Mouse (Mus musculus) neutrophil, adult 5-6 weeks (primary cell): ENCODE data around the gene Nrxn2. TPM values are rescaled to one million over a fixed set of nuclear protein-coding genes. Genes with fewer than 3 reads are reported as not detected.
A peak's percentile ranks its signal among the peaks of the same experiment; 100 is the strongest.

Source experiments
- ATAC-seq: fragments of 151-379, 151-347 bp; 2 replicates; pipeline ENCODE4 v1.8.0; 2017; ENCODE audit warnings: mild to moderate bottlenecking, moderate TSS enrichment; ENCODE audit not compliant: insufficient number of reproducible peaks, poor library complexity, low FRiP score, severe bottlenecking; ENCODE audit errors: extremely low read depth
- total RNA-seq: library from RNA; stranded (forward); fragments of 200-1000 nt; gene quantifications from 2 replicates; pipeline ENCODE4 v1.2.3, GENCODE M21; 2017

Gene Nrxn2
- 0.70 and 3.4 TPM in 2 replicates for total RNA-seq

DNA sequence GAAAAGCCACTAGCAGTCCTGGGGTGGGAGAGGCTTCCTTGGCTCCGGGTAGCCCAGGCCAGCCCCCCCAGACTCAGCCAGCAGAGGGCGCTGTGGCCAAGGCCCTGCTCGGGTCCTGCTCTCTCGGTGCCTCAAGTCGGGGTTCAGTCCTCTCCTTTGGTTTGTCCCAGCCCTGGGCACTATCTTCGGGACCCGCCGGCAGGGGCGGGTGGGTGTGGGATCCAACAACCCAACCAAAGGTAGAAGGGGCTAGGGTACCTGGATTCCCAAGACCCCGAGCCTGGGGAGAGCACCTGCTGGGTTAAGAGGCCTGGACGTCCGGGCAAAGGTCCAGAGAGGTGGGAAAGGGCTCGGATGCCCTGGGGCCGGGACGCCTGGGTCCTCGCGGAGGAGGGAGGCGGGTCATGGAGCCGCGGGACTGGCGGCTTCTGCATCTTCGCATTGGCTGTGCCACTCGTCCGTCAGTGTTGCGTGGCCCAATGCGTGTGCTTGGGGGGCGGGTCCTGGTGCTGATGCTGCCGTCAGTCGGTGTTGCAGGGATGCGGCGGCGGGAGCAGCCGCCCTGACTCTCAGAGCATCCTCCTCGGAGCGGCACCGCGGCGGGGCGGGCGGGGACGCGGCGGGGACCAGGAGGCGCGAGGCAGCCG, at the start of gene Nrxn2:
Nrxn2 (plus strand) TSS at position 499 of the 647 bp plus-strand sequence.
- peak; percentile 77 for ATAC-seq

DNA sequence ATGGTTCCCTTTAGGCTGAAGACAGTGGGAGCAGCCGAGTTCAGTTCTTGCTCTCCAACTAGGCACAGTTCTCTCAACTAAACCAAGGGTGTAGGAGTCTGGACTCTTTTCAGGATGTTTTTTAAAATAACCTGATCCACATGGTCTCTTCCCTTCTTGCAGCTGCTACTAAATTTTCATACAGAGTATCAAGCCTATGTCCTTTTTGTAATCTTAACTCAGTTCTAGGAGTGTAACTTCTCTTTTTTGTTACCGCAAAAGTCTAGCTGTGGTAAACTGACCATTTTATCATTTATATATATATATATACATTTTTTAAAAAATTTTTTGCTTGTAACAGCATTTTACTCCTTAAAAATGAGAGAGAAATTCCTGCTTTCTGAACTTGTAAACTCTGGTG, 48.4 kb upstream of the Nrxn2 start:
- no peak for ATAC-seq

DNA sequence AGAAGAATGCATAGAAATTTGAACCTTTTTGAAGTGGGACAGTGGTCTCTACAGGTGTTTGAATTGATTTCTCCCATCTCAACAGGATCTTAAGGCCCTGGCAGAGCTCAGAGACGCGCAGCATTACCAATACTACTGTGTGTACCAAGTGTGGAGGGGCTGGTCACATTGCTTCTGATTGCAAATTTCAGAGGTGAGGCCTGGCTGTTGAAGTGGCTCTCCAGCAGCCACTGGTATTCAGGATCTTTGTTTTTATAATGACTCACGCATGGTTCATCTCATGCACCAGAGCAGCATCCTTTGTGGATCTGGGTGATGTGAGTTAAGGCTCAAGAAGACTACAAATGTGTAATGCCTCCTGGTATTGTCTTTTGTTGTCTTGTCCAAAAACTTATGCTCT, 46.1 kb upstream of the Nrxn2 start:
- no peak for ATAC-seq

DNA sequence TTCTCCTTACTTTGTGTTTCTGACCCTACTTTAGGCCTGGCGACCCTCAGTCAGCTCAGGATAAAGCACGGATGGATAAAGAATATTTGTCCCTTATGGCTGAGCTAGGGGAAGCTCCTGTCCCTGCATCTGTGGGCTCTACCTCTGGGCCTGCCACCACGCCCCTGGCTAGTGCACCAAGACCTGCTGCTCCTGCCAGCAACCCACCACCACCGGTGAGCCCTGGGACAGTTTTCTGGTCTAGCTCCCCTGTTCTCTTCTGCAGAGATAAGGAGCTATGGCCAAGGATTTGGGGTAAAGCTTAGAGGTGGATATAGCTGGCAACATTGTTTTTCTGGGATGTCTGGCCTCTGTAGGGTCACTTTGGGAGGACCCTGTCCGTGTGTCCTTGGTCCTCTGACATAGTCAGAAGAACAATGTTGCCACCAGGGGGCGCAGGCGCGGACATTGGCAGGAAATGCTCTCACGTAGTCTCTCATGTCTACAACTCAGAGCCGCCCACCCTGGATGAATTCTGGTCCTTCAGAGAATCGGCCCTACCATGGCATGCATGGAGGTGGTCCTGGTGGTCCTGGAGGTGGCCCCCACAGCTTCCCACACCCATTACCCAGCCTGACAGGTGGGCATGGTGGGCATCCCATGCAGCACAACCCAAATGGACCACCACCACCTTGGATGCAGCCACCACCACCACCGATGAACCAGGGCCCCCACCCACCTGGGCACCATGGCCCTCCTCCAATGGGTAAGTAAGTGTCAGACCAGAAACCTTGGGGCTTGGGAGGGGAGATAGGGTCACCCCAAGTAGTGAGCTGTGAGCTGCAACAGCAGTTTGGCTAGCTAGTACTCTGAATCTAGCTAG, 44.8 kb upstream of the Nrxn2 start:
- ATAC-seq = peak; percentile 60

DNA sequence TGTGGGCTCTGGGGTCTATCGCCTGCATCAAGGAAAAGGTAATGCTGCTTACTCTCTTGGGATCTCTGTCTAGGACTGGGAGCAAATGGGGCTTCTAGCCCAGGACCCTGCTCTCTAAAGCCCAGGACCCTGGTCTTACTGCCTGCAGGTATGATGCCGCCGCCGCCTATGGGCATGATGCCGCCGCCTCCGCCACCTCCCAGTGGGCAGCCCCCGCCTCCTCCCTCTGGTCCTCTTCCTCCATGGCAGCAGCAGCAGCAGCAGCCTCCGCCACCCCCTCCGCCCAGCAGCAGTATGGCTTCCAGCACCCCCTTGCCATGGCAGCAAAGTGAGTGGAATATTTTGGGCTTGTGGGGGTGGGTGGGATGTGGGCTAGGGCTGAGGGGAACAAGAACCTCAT, 44.0 kb upstream of the Nrxn2 start:
- ATAC-seq = no peak

DNA sequence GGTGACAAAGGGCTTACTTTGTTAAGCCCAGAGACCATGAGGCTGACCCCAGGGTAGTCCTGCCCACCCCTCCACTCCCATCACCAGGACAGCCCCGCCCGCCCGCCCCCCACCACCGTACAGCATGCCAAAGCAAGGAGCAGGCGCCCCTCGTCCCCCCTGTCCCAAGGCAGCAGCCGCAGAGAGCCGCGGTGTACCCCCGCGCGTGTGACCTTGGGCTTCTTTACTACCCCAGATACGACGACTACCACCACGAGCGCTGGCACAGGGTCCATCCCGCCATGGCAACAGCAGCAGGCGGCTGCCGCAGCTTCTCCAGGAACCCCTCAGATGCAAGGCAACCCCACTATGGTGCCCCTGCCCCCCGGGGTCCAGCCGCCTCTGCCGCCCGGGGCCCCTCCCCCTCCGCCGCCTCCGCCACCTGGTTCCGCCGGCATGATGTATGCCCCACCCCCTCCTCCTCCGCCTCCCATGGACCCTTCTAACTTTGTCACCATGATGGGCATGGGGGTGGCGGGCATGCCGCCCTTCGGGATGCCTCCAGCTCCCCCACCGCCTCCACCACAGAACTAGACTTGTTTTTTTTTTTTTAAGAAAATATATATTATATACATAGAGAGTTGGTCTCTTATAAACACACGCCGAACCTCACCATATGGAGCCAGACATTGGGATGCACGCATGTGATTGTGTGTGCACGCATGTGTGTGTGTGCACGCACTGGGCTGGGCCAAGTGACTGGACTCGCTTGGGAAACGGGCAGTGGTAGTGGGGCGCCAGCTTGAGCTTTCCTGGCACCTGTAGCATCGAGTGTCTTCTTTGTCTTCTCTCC, 42.9 kb upstream of the Nrxn2 start:
- ATAC-seq = no peak

DNA sequence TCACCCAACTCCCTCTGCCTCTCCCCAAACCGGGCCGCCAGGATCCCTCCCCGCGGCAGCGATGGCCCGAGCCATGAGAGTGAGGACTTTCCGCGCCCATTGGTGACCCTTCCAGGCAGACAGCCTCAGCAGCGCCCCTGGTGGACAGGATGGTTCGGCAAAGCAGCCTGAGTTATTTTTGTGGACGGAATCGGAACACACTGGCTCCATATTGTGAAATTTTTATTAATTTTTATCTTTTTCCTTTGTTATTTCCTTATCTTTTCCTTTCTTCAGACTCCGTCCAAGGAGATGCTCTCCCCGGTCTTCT, 42.3 kb upstream of the Nrxn2 start:
- ATAC-seq = no peak

DNA sequence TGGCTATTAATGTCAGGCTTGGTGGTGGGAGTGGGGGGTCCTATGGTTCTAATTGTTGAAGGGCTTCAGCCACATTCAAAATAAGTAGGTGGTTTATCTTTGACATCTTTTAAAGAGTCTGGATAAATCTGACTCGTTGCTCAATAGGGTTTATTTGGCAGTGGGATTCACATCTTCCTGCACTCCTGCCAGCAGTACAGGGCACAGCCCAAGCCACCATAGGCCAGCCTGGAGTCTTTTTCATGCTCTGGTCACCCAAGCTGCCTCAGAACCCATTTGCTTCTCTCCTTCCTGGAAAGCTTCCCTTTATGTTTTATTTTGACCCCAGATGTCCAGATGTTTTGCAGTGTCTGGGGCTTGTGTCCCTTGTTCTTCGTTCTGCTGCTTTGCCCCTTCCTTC, 41.9 kb upstream of the Nrxn2 start:
- ATAC-seq = no peak

DNA sequence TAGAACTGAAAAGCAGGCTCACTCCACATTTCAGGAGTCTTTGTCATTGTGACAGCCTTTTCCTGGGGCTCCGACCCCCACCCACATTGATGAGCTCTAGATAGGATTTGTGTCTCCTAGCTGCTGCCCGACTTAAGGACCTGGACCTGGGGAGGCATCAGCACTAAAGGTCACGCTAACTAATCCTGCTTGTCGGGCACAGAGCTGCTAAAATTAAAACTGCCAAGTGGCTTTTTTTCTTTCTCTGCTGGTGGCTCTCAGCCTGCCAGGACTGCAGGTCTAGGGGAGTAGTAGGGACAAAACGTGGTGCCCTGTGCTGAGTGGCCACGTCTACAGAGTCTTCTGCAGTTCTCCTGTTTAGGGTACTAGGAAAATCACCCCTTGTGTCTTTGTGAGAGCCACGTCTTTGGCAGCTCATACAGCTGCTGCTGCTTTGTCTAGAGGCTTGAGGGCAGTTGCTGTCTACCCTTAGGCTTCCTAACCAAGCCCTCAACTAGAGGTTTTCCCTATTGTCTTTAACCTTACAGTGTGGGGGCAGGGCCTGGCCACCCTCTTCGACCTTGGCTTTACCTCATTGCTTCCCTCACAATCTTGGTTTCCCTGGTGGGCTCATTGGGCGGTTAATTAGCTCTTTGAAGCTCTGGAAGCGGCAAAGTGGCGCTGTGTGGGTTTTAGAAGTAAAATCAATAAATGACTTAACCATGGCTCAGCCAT, 41.0 kb upstream of the Nrxn2 start:
- no peak for ATAC-seq

DNA sequence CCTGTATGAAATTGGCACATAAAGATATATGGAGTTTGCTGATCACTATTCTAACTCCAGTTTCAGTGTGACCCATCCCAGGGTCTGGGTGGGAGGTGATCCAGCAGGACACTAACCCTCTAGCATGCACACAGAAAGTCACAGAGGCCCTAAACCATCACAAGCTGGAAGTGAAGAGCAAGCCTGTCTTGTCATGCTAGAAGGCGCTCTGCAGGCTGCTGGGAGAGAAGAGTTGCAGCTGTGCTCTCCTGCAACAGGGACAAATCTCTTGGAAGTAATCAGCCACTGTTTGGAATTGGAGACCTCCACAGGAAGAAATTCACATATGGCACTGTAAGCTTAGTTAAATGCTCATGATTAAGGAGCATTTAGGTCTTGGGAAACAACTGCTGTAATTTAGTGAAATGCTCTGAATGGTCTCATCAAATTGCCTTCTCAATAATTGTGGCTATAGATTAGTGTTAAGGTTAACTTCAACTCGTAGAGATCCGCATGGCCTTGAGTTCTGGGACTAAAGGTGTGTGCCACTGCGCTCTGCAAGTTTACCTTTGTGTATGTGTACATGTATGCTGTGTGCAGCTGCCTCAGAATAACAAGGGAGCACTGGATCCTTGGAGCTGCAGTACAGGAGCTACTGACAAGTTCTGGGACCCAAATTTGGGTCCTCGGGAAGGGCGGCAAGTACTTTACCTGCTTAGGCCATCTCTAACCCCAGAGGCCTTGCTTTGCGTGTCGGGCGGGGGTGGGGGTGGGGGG, 37.9 kb upstream of the Nrxn2 start:
- ATAC-seq = no peak

DNA sequence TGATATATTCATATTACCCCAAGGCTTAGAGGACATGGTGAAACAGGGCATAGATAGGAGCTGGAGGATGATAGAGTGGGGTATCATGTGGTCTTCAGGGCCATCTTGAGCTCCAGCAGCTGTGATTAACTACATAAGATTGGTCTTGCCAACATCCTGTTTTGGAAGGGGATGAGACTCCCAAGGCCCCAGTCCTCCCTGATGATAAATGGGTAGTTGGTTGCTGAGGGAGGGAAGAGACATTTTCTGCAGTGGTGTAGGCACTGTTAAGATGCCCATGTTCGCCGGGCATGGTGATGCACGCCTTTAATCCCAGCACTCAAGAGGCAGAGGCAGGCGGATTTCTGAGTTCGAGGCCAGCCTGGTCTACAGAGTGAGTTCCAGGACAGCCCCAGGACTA, 37.3 kb upstream of the Nrxn2 start:
- ATAC-seq = no peak

DNA sequence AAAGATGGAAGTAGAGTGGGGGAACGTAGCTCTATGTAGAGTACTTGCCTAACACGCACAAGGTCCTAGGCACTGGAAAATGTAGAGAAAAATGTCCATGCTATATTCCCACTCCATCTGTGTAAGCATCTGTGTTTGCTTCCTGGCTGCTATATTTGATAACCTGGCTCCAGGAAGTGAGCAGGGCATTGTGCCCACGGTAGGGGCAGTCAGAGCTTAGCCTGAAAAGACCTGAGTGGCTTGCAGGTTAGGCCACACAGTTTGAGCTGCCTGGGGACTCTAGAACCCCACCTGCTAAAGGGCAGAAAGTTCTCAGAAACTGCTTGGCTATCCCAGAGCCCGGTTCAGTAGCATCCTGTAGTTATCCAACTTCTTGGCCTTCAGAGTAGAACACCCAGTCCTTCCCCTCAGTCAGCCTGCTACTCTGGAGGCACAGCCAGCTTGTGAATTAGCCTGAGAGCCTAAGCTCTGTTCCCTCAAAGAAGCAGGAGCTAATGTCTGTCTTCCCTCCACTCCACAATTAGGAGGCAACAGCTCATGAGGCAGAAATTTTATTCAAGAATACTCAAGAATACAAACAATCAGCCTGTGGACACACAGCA, 36.1 kb upstream of the Nrxn2 start:
- no peak for ATAC-seq

DNA sequence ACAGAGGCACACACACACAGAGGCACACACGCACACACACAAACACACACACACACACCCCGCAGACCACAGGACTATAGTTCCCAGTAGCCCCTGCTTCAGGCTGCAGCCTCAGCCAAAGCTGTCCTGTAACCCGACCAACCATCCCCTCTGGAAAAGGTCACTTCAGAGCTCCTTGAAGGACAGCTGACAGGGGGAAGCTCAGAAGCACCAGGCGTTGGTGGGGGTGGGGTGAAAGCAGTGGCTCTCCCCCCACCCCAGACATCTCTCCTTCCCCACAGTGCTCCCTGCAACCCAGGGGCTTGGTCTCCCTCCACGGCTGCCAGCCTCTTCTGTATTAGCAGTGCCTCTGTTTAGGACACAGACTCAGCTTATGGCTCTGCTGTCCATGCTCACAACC, 35.1 kb upstream of the Nrxn2 start:
- no peak for ATAC-seq

DNA sequence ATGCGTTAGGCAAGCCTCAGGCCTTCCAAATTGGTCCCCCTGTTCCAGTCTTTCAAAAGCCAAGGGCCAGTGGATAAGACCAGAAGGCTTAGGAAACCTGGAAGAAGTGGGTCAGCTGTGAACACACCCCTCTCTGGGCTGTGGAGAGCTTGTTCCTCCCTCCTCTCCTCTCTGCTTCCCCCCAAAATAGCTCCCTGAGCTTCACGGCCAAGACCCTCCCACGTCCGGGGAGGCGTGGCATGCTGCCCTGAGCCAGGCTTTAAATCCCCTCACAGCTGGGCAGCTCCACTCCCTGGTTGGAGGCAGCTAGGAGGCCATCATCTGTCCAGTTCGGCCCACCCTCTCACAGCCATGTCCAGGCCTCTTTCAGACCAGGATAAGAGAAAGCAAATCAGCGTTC, 34.4 kb upstream of the Nrxn2 start, which contains the start of gene Pygm:
Pygm (plus strand) TSS at position 272 of the 400 bp plus-strand sequence.
- no peak for ATAC-seq

DNA sequence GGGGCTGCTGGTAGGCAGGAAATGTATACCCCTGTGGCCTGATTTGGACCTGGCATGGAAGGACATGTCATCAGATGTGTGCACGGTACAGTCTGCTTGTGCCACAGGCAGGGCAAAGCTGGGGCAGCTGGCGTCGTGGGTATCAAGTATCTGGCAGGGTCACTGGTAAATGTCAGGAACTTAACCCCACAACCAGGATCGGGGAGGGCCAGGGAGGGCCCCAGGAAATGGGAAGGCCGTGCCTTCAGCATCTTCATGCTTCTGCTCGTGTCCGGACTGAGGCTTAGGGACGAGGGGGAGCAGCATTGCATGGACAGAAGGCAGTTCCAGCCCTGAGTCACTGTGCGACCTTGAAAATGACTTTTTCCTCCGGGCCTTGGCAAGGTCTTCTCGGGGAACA, 33.6 kb upstream of the Nrxn2 start:
- ATAC-seq = no peak

DNA sequence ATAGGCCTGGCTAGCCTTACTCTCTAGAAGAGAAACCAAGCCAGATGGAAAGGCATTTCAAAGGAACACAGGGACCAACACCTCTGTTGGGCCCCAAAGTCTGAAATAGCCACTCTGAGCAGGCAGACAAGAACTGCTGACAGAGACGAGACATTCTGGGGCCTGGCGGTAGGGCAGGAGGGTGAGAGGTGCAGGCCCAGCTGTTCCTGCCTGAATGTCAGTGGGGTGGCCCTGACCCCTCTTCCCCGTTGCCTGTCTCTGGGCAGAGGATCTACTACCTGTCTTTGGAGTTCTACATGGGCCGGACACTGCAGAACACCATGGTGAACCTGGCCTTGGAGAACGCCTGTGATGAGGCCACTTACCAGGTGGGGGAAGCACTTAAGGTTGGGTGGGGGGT, 33.1 kb upstream of the Nrxn2 start:
- ATAC-seq = no peak

DNA sequence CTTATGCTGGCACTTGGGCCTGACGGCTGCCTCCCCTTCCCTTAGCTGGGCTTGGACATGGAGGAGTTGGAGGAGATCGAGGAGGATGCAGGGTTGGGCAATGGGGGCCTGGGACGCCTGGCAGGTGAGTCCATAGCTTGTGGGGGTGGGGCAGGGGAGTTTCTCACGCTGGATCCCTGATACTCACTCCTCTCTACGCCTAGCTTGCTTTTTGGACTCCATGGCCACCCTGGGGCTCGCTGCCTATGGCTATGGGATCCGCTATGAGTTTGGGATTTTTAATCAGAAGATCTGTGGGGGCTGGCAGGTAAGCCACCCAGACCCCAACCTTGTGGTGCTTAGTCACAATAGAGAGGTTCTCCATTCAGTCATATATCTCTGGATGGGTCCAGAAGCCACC, 32.7 kb upstream of the Nrxn2 start:
- ATAC-seq = no peak

DNA sequence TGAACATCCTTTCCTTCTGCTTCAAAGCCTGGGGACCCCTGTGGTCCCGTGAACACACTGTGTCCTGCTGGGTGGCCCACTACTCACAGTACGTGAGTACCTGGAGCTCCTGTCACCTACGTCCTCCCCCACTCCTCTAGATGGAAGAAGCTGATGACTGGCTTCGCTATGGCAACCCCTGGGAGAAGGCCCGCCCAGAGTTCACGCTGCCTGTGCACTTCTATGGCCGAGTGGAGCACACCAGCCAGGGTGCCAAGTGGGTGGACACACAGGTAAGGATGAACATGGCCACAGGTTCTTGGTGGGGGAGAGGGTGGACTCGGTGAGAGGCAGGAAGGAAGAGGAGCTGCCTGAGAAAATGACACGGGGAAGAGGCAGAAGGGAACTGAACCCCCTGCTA, 32.3 kb upstream of the Nrxn2 start:
- ATAC-seq = no peak
